ENCODE assay signal across 22 mouse cellular contexts in the genomic region with DNA sequence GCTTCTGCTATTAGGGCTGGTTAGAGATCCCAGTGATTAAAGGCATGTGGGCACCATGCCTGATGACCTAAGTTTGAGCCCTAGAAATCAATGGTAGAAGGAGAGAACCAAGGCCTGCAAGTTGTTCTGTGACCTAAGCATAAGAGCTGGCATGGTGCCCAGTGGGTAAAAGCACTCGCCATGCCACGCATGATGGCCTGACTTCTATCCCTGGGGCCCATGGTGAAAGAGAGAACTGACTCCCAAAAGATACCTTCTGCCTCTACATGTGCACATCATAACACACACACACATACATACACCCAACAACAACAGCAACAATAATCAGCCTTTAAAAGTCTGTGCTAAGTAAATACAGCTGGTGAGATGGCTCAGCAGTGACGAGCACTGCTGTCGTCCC. TPM values are rescaled to one million over a fixed set of nuclear protein-coding genes. Genes with fewer than 3 reads are reported as not detected.
DNase-seq lines count a peak whose midpoint lies in the region; ATAC-seq and TF ChIP-seq lines count a peak whose summit lies in the region.
"Had no signal": no experiment of that assay in that cellular context is flagged by ENCODE, and none has a peak within 500 bp of the region (broad histone marks: within the 10 kb centered on the region; RNA-seq: fewer than 3 reads in every experiment).

No protein-coding gene starts in this region.

- no peak for TF ChIP-seq POLR2A in small intestine, adult 2 months (IDR thresholded peaks at IDR 0.05; ENCODE audit: low read depth, low read length)

- H3K27me3 ChIP-seq in megakaryocyte, embryonic 14.5 days (replicated peaks) = no peaks in the 10 kb centered on the region
- no peaks in the 10 kb centered on the region for H3K27me3 ChIP-seq in small intestine, adult 2 months (ENCODE audit: control insufficient read depth, insufficient read depth, low read length)
- no peaks in the 10 kb centered on the region for H3K27me3 ChIP-seq in forebrain, postnatal 0 days (ENCODE audit: insufficient read depth, low read length)
- H3K27me3 ChIP-seq: CH12.LX; embryonic facial prominence, embryonic 13.5 days; forebrain, embryonic 13.5 days; heart, embryonic 13.5 days; hindbrain, embryonic 13.5 days; Patski had no signal

- peak; percentile 86 for DNase-seq in heart, adult 11 months
- DNase-seq in heart, postnatal 4 days = no peak
- DNase-seq in forebrain, postnatal 0 days = no peak
- DNase-seq: cerebellum, adult 18-20 months; cerebellum, adult 9-11 months; cerebellum, postnatal 36 days; gastrocnemius, adult 2 months; gastrocnemius, postnatal 25 days had no signal

- peak overlapping the region; percentile 8 for H3K4me3 ChIP-seq in megakaryocyte, embryonic 14.5 days (replicated peaks)
- no peak overlapping the region for H3K4me3 ChIP-seq in small intestine, adult 2 months (ENCODE audit: low read depth, low read length)
- H3K4me3 ChIP-seq in forebrain, postnatal 0 days (ENCODE audit: low read depth, low read length) = no peak overlapping the region
- H3K4me3 ChIP-seq: embryonic facial prominence, embryonic 13.5 days; forebrain, embryonic 13.5 days; gastrocnemius, adult 2 months; heart, embryonic 13.5 days; hindbrain, embryonic 13.5 days had no signal

- H3K9me3 ChIP-seq in megakaryocyte, embryonic 14.5 days = no peaks in the 10 kb centered on the region
- no peaks in the 10 kb centered on the region for H3K9me3 ChIP-seq in forebrain, postnatal 0 days (ENCODE audit: low read length)
- H3K9me3 ChIP-seq: embryonic facial prominence, embryonic 13.5 days; forebrain, embryonic 13.5 days; heart, embryonic 13.5 days; hindbrain, embryonic 13.5 days had no signal

- no peak for TF ChIP-seq CTCF in small intestine, adult 2 months (IDR thresholded peaks at IDR 0.05; ENCODE audit: extremely low read depth, insufficient read length, insufficient replicate concordance, low read depth, low read length)
- TF ChIP-seq CTCF in forebrain, postnatal 0 days (IDR thresholded peaks at IDR 0.05; ENCODE audit: low read depth) = no peak

- no peak overlapping the region for H3K9ac ChIP-seq in forebrain, postnatal 0 days
- H3K9ac ChIP-seq: embryonic facial prominence, embryonic 13.5 days; forebrain, embryonic 13.5 days; heart, embryonic 13.5 days; hindbrain, embryonic 13.5 days had no signal

- peak overlapping the region; percentile 39; the same call in 1 of the 2 replicates for H3K27ac ChIP-seq in small intestine, adult 2 months (ENCODE audit: insufficient read depth, low read depth, low read length)
- no peak overlapping the region for H3K27ac ChIP-seq in forebrain, postnatal 0 days (ENCODE audit: low read depth, low read length)
- H3K27ac ChIP-seq: embryonic facial prominence, embryonic 13.5 days; forebrain, embryonic 13.5 days; gastrocnemius, adult 2 months; heart, embryonic 13.5 days; hindbrain, embryonic 13.5 days; hindbrain, postnatal 0 days had no signal

- no peak overlapping the region for H3K4me2 ChIP-seq in forebrain, postnatal 0 days (ENCODE audit: low read depth)
- H3K4me2 ChIP-seq: embryonic facial prominence, embryonic 13.5 days; forebrain, embryonic 13.5 days; heart, embryonic 13.5 days; hindbrain, embryonic 13.5 days had no signal

- H3K4me1 ChIP-seq in megakaryocyte, embryonic 14.5 days = peaks cover 42% of the 10 kb centered on the region
- H3K4me1 ChIP-seq in small intestine, adult 2 months (ENCODE audit: control insufficient read depth, insufficient read depth, insufficient read length, low read length) = peaks cover 13% of the 10 kb centered on the region; the same call in 1 of the 2 replicates
- no peaks in the 10 kb centered on the region for H3K4me1 ChIP-seq in forebrain, postnatal 0 days (ENCODE audit: insufficient read depth)
- H3K4me1 ChIP-seq: embryonic facial prominence, embryonic 13.5 days; forebrain, embryonic 13.5 days; heart, embryonic 13.5 days; hindbrain, embryonic 13.5 days had no signal

- ATAC-seq in megakaryocyte, adult 5-6 weeks (ENCODE audit: poor library complexity, severe bottlenecking) = no peak
- ATAC-seq in forebrain, postnatal 0 days = no peak
- ATAC-seq: activated CD4-positive, CD25-positive, alpha-beta regulatory T cell, adult 4 months; forebrain, embryonic 13.5 days; hindbrain, postnatal 0 days; Patski had no signal

- 34% methylated on average over 4 of the region's 4 CpGs for WGBS in small intestine, adult 2 months
- WGBS in forebrain, postnatal 0 days = 90% methylated on average over 4 of the region's 4 CpGs

- H3K36me3 ChIP-seq in megakaryocyte, embryonic 14.5 days (replicated peaks; ENCODE audit: low read length) = peaks cover 96% of the 10 kb centered on the region
- peaks cover 3% of the 10 kb centered on the region for H3K36me3 ChIP-seq in small intestine, adult 2 months (ENCODE audit: control insufficient read depth, insufficient read depth, low read length)
- H3K36me3 ChIP-seq in forebrain, postnatal 0 days (ENCODE audit: insufficient read depth) = peaks cover 34% of the 10 kb centered on the region

RNA-seq across cellular contexts. Expression of a gene that starts 38.0 kb away (rescaled TPM):
- under 1 TPM; 0.21 to 0.29 TPM for total RNA-seq in heart, postnatal 4 days (2021)
- polyA plus RNA-seq in megakaryocyte, embryonic 14.5 days (2012; ENCODE audit: insufficient read depth, low replicate concordance) = 0.85 TPM in 1 of 2 replicates, not detected in the other
- not detected in 2 replicates for total RNA-seq in megakaryocyte, adult 5-6 weeks (2015)
- not detected in 2 replicates for total RNA-seq in megakaryocyte, adult 5-6 weeks (2017)
- not detected in 2 replicates for polyA plus RNA-seq in small intestine, adult 2 months (2012; rRNA removed)
- 0.08 and 0.24 TPM in 2 replicates for total RNA-seq in forebrain, postnatal 0 days (2014; rRNA removed)
- polyA plus RNA-seq in forebrain, postnatal 0 days (2015; fragmentation: Nextera tagmentation; extraction: Ambion mirVana) = 0.15 and 0.34 TPM in 2 replicates
- total RNA-seq: adrenal gland, adult 18-20 months; gastrocnemius, adult 2 months; gastrocnemius, postnatal 25 days; granulocyte monocyte progenitor cell, adult 5-6 weeks; hematopoietic stem cell, adult 5-6 weeks had no signal
- polyA plus RNA-seq: embryonic facial prominence, embryonic 13.5 days had no signal

RNA-seq across cellular contexts. Expression of a gene that starts 47.3 kb away (rescaled TPM):
- total RNA-seq in heart, postnatal 4 days (2021) = 10 to 100 TPM; 28.0 to 28.2 TPM
- 37.0 and 41.7 TPM in 2 replicates for polyA plus RNA-seq in megakaryocyte, embryonic 14.5 days (2012; ENCODE audit: insufficient read depth, low replicate concordance)
- total RNA-seq in megakaryocyte, adult 5-6 weeks (2015) = 21.5 and 25.4 TPM in 2 replicates
- total RNA-seq in megakaryocyte, adult 5-6 weeks (2017) = 20.7 and 24.0 TPM in 2 replicates
- polyA plus RNA-seq in small intestine, adult 2 months (2012; rRNA removed) = 3.6 and 7.2 TPM in 2 replicates
- 33.9 and 37.5 TPM in 2 replicates for total RNA-seq in forebrain, postnatal 0 days (2014; rRNA removed)
- polyA plus RNA-seq in forebrain, postnatal 0 days (2015; fragmentation: Nextera tagmentation; extraction: Ambion mirVana) = 33.4 and 34.6 TPM in 2 replicates
